Mouse (Mus musculus) inflammation-experienced regulatory T-cells (primary cell): ENCODE measurements around the gene Mdm1. TPM values are rescaled to one million over a fixed set of nuclear protein-coding genes. Genes with fewer than 3 reads are reported as not detected.

Experiments
- polyA plus RNA-seq, 2 experiments: library from polyadenylated mRNA; unstranded; fragments of 100-300 nt; shearing (Covaris generic); gene quantifications; one replicate each; pipeline ENCODE4 v1.2.1; 2017

Gene Mdm1
- 10 to 100 TPM in 1 of 2 experiments, 1 to 10 TPM in 1; 7.0 to 10.6 TPM for polyA plus RNA-seq

DNA sequence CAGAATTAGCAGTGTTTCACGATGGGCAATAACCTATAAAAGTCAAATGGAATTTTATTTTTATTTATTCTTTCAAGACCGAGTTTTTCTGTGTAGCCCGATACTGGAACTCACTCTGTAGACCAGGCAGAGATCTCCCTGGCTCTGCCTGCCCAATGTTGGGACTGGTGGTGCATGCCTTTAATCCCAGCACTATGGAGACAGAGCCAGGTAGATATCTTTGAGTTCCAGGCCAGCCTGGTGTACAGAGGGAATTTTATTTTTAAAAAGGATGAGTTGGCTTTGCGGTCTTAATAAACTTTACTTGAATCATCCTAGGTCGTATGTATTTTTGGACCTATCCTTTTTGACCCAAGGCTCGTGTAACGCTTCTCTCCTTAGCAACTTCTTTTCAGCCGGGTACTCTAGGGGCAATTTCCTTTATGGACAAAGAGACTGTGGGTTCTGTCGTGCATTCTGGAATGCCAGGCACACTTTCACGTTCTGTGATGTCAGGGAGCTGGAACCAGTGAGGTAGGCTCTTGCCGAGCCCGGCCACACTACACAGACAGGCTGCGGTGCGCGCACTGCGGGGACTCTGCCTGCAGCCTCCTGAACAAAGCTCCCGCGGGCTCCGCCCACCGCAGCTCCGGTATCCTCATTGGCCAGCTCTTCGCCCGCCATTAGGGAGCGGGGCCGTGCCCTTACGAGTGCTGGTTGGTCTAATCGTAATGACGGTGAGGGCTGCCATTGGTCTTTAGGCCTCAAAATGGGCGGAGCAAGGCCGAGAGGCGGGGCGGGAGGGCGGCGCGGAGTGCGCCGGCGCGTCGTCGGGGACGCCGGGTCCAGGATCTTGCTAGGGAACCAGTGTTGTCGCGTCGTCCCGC, at the start of gene Mdm1:
Gene Mdm1, plus strand, starts transcription at position 794 of the 866 bp plus-strand sequence.

DNA sequence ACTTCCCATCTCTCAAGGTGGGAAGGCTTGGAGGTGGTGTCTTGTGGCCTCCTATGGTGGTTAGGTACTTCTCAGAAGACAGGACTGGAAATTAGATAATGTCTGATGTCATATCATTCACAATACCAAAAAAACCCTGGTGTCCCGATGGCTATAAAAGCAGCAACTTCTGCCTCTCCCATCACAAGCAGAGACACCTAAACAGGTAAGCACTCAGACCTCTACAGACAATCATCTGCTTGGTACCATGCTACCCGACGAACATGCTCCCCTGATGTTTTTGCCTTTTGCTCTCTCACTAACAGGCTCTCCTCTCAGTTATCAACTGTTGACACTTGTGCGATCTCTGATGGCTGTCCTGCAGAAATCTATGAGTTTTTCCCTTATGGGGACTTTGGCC, 63.0 kb downstream of the Mdm1 start, which contains the start of gene Il22:
Gene Il22, plus strand, starts transcription at position 301 of the 400 bp plus-strand sequence.

Other genes with a start within 250 kb of the Mdm1 start
- gene Il22, start 63.1 kb downstream of the Mdm1 start, polyA plus RNA-seq, result not detected
- gene Gm32717, start 99.0 kb downstream of the Mdm1 start, polyA plus RNA-seq, result not detected
- gene Gm32802, start 116.9 kb downstream of the Mdm1 start, polyA plus RNA-seq, result not detected
- under 1 TPM in 1 of 2 experiments, not detected in 1; 0.93 TPM for gene Iltifb, start 153.2 kb downstream of the Mdm1 start, polyA plus RNA-seq
- not detected for gene Gm9040, start 185.2 kb downstream of the Mdm1 start, polyA plus RNA-seq
- not detected for gene Gm9044, start 190.6 kb downstream of the Mdm1 start, polyA plus RNA-seq
- gene Gm9045, start 196.0 kb downstream of the Mdm1 start, polyA plus RNA-seq, result under 1 TPM; 0.11 to 0.24 TPM
- not detected for gene Gm9046, start 201.4 kb downstream of the Mdm1 start, polyA plus RNA-seq
- gene Gm9048, start 206.9 kb downstream of the Mdm1 start, polyA plus RNA-seq, result not detected
- gene Gm9049, start 212.3 kb downstream of the Mdm1 start, polyA plus RNA-seq, result under 1 TPM; 0.11 to 0.24 TPM